Mouse (Mus musculus): ENCODE results near the gene Paox.

- TF ChIP-seq GATA1 (IDR thresholded peaks at IDR 0.05; ENCODE audit: borderline replicate concordance, low read length) (no peak), FLI1 (IDR thresholded peaks at IDR 0.05; ENCODE audit: low read length) (no peak)
Measured at GRCm38 (mm10) chr7:140144550-140144949, 29.0 kb downstream of the Paox start.

All from megakaryocyte, embryonic 14.5 days (primary cell).